Mouse (Mus musculus): ENCODE results near the gene Ldha. TPM values are rescaled to one million over a fixed set of nuclear protein-coding genes. Genes with fewer than 3 reads are reported as not detected.
A peak's percentile ranks its signal among the peaks of the same experiment; 100 is the strongest.

The Ldha gene
- polyA plus RNA-seq, 1 experiment from 2014 or later, result 1,338 TPM

- no peak overlapping the region for H3K4me2 ChIP-seq (replicated peaks; ENCODE audit: low read depth)
- H3K27me3 ChIP-seq (replicated peaks; ENCODE audit: control insufficient read depth, insufficient read depth, low read length), result no peaks in the 10 kb centered on the region
- no peak overlapping the region for H3K9ac ChIP-seq (ENCODE audit: low read depth, low read length)
- no peak overlapping the region for H3K4me3 ChIP-seq (ENCODE audit: low read depth, low read length)
- H3K36me3 ChIP-seq (ENCODE audit: control insufficient read depth, insufficient read depth), result no peaks in the 10 kb centered on the region
- WGBS, result 63% methylated on average over 14 of the region's 14 CpGs
- TF ChIP-seq CTCF (IDR thresholded peaks at IDR 0.05; ENCODE audit: low read depth), result no peak
- H3K27ac ChIP-seq (ENCODE audit: low read depth, low read length), result peak overlapping the region; percentile 46
- H3K9me3 ChIP-seq (ENCODE audit: control insufficient read depth), result no peaks in the 10 kb centered on the region
- ATAC-seq, result no peak
- H3K4me1 ChIP-seq (replicated peaks; ENCODE audit: control insufficient read depth, insufficient read depth, low read length), result peaks cover 14% of the 10 kb centered on the region; the same call in 1 of the 2 replicates
Measured at GRCm38 (mm10) chr7:46834994-46835610, 6.2 kb upstream of the Ldha start.

GRCm38 (mm10) chr7:46836357-46836756 is 4.9 kb upstream of the Ldha start:
- no peak for TF ChIP-seq CTCF (IDR thresholded peaks at IDR 0.05; ENCODE audit: low read depth)
- Histone ChIP-seq H3K27me3 (replicated peaks; ENCODE audit: control insufficient read depth, insufficient read depth, low read length) (no peaks in the 10 kb centered on the region), H3K9me3 (ENCODE audit: control insufficient read depth) (no peaks in the 10 kb centered on the region), H3K9ac (ENCODE audit: low read depth, low read length) (no peak overlapping the region), H3K4me3 (ENCODE audit: low read depth, low read length) (no peak overlapping the region), H3K27ac (ENCODE audit: low read depth, low read length) (no peak overlapping the region), H3K4me1 (replicated peaks; ENCODE audit: control insufficient read depth, insufficient read depth, low read length) (peaks cover 12% of the 10 kb centered on the region), H3K4me2 (replicated peaks; ENCODE audit: low read depth) (no peak overlapping the region), H3K36me3 (ENCODE audit: control insufficient read depth, insufficient read depth) (no peaks in the 10 kb centered on the region)
- ATAC-seq, result no peak
- 76% methylated on average over 5 of the region's 5 CpGs for WGBS

DNA sequence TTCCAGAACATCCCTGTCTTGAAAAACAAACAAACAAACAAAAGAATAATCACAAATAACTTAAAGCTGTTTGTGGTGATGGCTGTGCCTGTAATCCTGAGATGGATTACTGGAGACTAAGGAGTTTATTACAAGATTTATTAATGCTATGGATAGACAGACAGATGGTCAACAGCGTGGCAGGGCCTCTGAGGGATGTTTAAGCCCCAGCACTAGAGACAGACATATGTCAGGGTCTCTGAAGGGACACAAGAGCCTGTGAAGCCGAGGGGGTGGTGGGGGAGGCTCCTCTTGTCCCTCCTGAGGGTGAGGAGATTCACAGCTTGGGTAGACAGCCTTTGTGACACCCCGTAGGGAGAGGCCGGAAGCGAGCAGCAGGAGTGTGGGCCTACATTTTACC is 4.2 kb upstream of the Ldha start:
- ATAC-seq, result no peak
- 76% methylated on average over 5 of the region's 5 CpGs for WGBS
- H3K9me3 ChIP-seq (ENCODE audit: control insufficient read depth), result no peaks in the 10 kb centered on the region
- H3K27me3 ChIP-seq (replicated peaks; ENCODE audit: control insufficient read depth, insufficient read depth, low read length), result no peaks in the 10 kb centered on the region
- no peak for TF ChIP-seq CTCF (IDR thresholded peaks at IDR 0.05; ENCODE audit: low read depth)
- no peak overlapping the region for H3K9ac ChIP-seq (ENCODE audit: low read depth, low read length)
- no peaks in the 10 kb centered on the region for H3K36me3 ChIP-seq (ENCODE audit: control insufficient read depth, insufficient read depth)
- H3K4me3 ChIP-seq (ENCODE audit: low read depth, low read length), result no peak overlapping the region
- H3K4me1 ChIP-seq (replicated peaks; ENCODE audit: control insufficient read depth, insufficient read depth, low read length), result peaks cover 12% of the 10 kb centered on the region
- H3K4me2 ChIP-seq (replicated peaks; ENCODE audit: low read depth), result peak overlapping the region; percentile 27; the same call in 1 of the 2 replicates
- H3K27ac ChIP-seq (ENCODE audit: low read depth, low read length), result no peak overlapping the region

DNA sequence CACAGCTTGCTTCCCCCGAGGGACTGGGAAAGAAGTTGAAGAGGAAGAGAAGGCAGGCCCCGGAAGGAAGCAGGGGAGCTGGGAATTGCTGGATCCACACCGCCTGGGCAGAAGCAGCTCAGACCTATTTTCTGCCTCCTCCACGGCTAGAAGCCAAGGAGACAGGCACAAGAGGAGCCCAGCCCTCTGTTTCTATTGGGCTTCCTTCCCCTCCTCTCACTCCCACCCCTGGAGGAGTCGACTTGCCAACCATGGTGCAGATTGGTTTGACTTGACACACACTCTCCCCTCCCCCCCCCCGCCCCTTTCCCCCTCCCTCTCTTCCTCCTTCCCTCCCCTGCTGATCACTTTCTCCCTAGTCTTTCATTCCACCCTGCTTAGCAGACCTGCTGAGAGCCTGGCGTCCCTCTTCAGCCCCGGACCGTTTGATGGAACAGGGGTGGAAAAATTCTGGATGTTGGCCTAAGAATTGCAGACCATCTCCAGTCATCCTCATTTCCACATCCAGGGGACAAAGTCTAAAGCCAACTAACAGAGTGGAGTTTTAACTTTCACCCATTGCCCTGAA is 3.1 kb upstream of the Ldha start:
- H3K9ac ChIP-seq (ENCODE audit: low read depth, low read length), result peak overlapping the region; percentile 18
- 8% methylated on average over 9 of the region's 9 CpGs for WGBS
- no peaks in the 10 kb centered on the region for H3K36me3 ChIP-seq (ENCODE audit: control insufficient read depth, insufficient read depth)

DNA sequence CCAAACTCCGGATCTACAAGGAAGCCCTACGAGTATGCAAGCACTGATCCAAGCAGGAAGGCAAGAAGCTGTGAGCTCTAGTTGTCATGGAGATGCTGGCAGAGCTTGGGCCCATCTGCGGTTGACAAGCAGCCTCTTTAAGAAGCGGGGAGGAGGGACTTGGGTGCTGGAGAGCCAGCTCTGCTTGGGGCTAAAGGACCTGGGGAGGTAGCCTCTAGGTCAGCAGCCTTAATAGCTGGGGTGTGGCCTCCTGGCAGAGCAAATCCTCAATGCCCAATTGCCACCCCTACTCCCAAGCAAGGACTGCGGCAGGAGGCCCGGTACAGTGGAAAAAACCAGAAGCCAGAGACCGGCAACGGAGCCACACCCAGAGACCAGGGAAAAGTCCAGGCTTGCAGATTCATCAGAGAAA is 2.4 kb upstream of the Ldha start:
- no peak for TF ChIP-seq CTCF (IDR thresholded peaks at IDR 0.05; ENCODE audit: low read depth)
- Histone ChIP-seq H3K9ac (ENCODE audit: low read depth, low read length) (peak overlapping the region; percentile 17; the same call in 1 of the 2 replicates), H3K27ac (ENCODE audit: low read depth, low read length) (peak overlapping the region; percentile 91), H3K4me2 (replicated peaks; ENCODE audit: low read depth) (peak overlapping the region; percentile 51), H3K36me3 (ENCODE audit: control insufficient read depth, insufficient read depth) (no peaks in the 10 kb centered on the region), H3K27me3 (replicated peaks; ENCODE audit: control insufficient read depth, insufficient read depth, low read length) (no peaks in the 10 kb centered on the region), H3K9me3 (ENCODE audit: control insufficient read depth) (no peaks in the 10 kb centered on the region), H3K4me3 (ENCODE audit: low read depth, low read length) (no peak overlapping the region), H3K4me1 (replicated peaks; ENCODE audit: control insufficient read depth, insufficient read depth, low read length) (peaks cover 13% of the 10 kb centered on the region)
- ATAC-seq, result peak; percentile 72
- 4% methylated on average over 8 of the region's 8 CpGs for WGBS

More for the DNA sequence above, 3.1 kb upstream of the Ldha start:
- Histone ChIP-seq H3K4me2 (replicated peaks; ENCODE audit: low read depth) (peak overlapping the region; percentile 51), H3K27ac (ENCODE audit: low read depth, low read length) (peak overlapping the region; percentile 91), H3K27me3 (replicated peaks; ENCODE audit: control insufficient read depth, insufficient read depth, low read length) (no peaks in the 10 kb centered on the region), H3K9me3 (ENCODE audit: control insufficient read depth) (no peaks in the 10 kb centered on the region), H3K4me3 (ENCODE audit: low read depth, low read length) (0 out of 2 replicates have a peak overlapping the region, but pooled peaks have one; percentile 3), H3K4me1 (replicated peaks; ENCODE audit: control insufficient read depth, insufficient read depth, low read length) (peaks cover 12% of the 10 kb centered on the region)
- TF ChIP-seq CTCF (IDR thresholded peaks at IDR 0.05; ENCODE audit: low read depth), result no peak
- no peak for ATAC-seq

DNA sequence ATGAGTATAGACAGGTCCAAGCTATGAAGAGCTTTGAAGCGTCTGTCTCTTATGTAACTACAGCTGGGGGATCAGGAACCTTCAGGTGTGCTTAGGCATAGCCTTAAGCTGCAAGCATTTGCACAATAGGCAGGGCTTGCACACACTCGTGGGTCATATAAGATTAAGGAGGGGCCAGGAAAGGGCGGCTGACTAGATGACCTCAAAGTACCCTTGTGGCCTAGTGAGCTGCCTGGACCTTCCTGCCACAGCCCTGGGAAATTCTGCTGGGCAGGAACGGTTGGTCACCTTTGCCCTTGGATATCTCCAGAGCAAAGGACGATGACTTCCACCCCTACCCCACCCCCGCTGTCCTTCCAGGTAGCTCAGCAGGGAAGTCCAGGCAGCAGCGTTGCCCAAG is 1.8 kb upstream of the Ldha start:
- no peaks in the 10 kb centered on the region for H3K9me3 ChIP-seq (ENCODE audit: control insufficient read depth)
- peak overlapping the region; percentile 51 for H3K4me2 ChIP-seq (replicated peaks; ENCODE audit: low read depth)
- no peak overlapping the region for H3K4me3 ChIP-seq (ENCODE audit: low read depth, low read length)
- 18% methylated on average over 7 of the region's 7 CpGs for WGBS
- H3K9ac ChIP-seq (ENCODE audit: low read depth, low read length), result no peak overlapping the region; the same call in 1 of the 2 replicates
- H3K27me3 ChIP-seq (replicated peaks; ENCODE audit: control insufficient read depth, insufficient read depth, low read length), result no peaks in the 10 kb centered on the region
- H3K27ac ChIP-seq (ENCODE audit: low read depth, low read length), result peak overlapping the region; percentile 91
- H3K4me1 ChIP-seq (replicated peaks; ENCODE audit: control insufficient read depth, insufficient read depth, low read length), result peaks cover 16% of the 10 kb centered on the region
- ATAC-seq, result peak; percentile 85
- 0 out of 2 replicates have a peak, but pooled peaks have one; percentile 1 for TF ChIP-seq CTCF (IDR thresholded peaks at IDR 0.05; ENCODE audit: low read depth)
- H3K36me3 ChIP-seq (ENCODE audit: control insufficient read depth, insufficient read depth), result no peaks in the 10 kb centered on the region
